8 mouse cellular contexts compared by ENCODE assay signal in the genomic region with DNA sequence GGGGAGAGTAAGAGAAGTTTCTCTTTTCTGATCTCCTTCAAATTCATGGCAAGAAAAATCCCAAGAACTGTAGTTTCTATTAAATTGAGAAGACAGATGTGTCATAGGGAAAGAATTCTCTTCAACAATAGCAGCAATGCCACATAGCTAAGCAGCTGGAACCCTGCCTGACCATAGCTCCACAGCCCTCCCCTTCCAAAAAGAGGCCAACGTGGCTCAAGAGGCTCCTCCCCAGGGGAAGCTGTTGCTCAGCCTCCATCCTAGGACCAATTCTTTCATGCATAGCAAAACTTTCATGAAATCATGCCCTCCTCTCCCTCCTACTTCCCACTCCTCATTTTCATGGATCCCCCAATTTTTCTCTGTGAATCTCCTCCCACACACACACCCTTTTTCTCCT. TPM values are rescaled to one million over a fixed set of nuclear protein-coding genes. Genes with fewer than 3 reads are reported as not detected.
DNase-seq lines count a peak whose midpoint lies in the region; ATAC-seq and TF ChIP-seq lines count a peak whose summit lies in the region.
"Had no signal": no experiment of that assay in that cellular context is flagged by ENCODE, and none has a peak within 500 bp of the region (broad histone marks: within the 10 kb centered on the region; RNA-seq: fewer than 3 reads in every experiment).

No protein-coding gene starts in this region.

- H3K27me3 ChIP-seq in Patski = no peaks in the 10 kb centered on the region
- no peaks in the 10 kb centered on the region for H3K27me3 ChIP-seq in embryonic facial prominence, embryonic 14.5 days (replicated peaks; ENCODE audit: control insufficient read depth, insufficient read depth, low read length)
- H3K27me3 ChIP-seq in limb, embryonic 14.5 days (ENCODE audit: control insufficient read depth, insufficient read depth, low read length) = no peaks in the 10 kb centered on the region
- no peaks in the 10 kb centered on the region for H3K27me3 ChIP-seq in stomach, embryonic 14.5 days (ENCODE audit: control insufficient read depth, insufficient read depth, low read length)
- no peaks in the 10 kb centered on the region for H3K27me3 ChIP-seq in forebrain, embryonic 11.5 days (ENCODE audit: control insufficient read depth, insufficient read depth, low read length)
- H3K27me3 ChIP-seq: megakaryocyte, embryonic 14.5 days had no signal

- peak overlapping the region; percentile 49 for H3K4me2 ChIP-seq in embryonic facial prominence, embryonic 14.5 days (ENCODE audit: low read depth, low read length)
- H3K4me2 ChIP-seq in limb, embryonic 14.5 days (replicated peaks; ENCODE audit: low read depth, low read length, severe bottlenecking) = peak overlapping the region; percentile 31
- H3K4me2 ChIP-seq in stomach, embryonic 14.5 days (replicated peaks; ENCODE audit: low read depth, low read length) = peak overlapping the region; percentile 41
- no peak overlapping the region for H3K4me2 ChIP-seq in forebrain, embryonic 11.5 days (ENCODE audit: low read depth, low read length, severe bottlenecking)

- CTCF ChIA-PET in Patski (lab: Charles Lee) = interaction anchor here (0.8 to 1.2 kb wide), 5 partner anchors 9 to 60 kb away, joined by 3 to 5 read pairs (median 3); no protein-coding TSS in a partner anchor

- no peak for TF ChIP-seq CTCF in Patski (IDR thresholded peaks at IDR 0.05)

- no peak for TF ChIP-seq POLR2A in limb, embryonic 14.5 days (IDR thresholded peaks at IDR 0.05; ENCODE audit: borderline replicate concordance, extremely low read depth, insufficient read depth, insufficient read length)

- intact Hi-C loops in heart, postnatal 36 days (cut with DNase I) = loop anchor here (2.0 to 10.0 kb wide), 3 partner anchors 14 to 484 kb away; partner anchors contain the start of gene Gng11

- in situ Hi-C loops in Patski (cut with MboI; ENCODE audit: low pct_unique_long_range_greater_than_20kb) = no loop called here

- peak; percentile 56 for DNase-seq in Patski (ENCODE audit: low read depth, low spot score)
- DNase-seq in embryonic facial prominence, embryonic 14.5 days (ENCODE audit: low spot score) = peak; percentile 95
- DNase-seq in heart, postnatal 36 days = peak; percentile 59 to 61
- peak; percentile 92 for DNase-seq in limb, embryonic 14.5 days (ENCODE audit: low spot score)
- no peak for DNase-seq in forebrain, embryonic 11.5 days (ENCODE audit: low spot score)
- no peak for DNase-seq in layer of hippocampus, adult 18-20 months (ENCODE audit: low spot score in 2 of 2)

- ATAC-seq in Patski = peak; percentile 98
- ATAC-seq in embryonic facial prominence, embryonic 14.5 days (ENCODE audit: low read depth) = peak; percentile 73
- ATAC-seq in limb, embryonic 14.5 days (ENCODE audit: low FRiP score, low read depth) = peak; percentile 58
- ATAC-seq in stomach, embryonic 14.5 days (ENCODE audit: insufficient number of reproducible peaks, insufficient read depth, low FRiP score, low read depth) = peak; percentile 71; the same call in 1 of the 2 replicates
- ATAC-seq in forebrain, embryonic 11.5 days (replicated peaks; ENCODE audit: low FRiP score) = no peak

- H3K27ac ChIP-seq in embryonic facial prominence, embryonic 14.5 days (replicated peaks; ENCODE audit: low read depth, low read length) = peak overlapping the region; percentile 94
- H3K27ac ChIP-seq in limb, embryonic 14.5 days (replicated peaks; ENCODE audit: low read depth, low read length) = peak overlapping the region; percentile 92
- H3K27ac ChIP-seq in stomach, embryonic 14.5 days (ENCODE audit: low read length) = peak overlapping the region; percentile 99
- H3K27ac ChIP-seq in forebrain, embryonic 11.5 days (ENCODE audit: low read depth, low read length) = no peak overlapping the region

- no peaks in the 10 kb centered on the region for H3K36me3 ChIP-seq in embryonic facial prominence, embryonic 14.5 days (ENCODE audit: control insufficient read depth, insufficient read depth, low read length)
- H3K36me3 ChIP-seq in limb, embryonic 14.5 days (ENCODE audit: control insufficient read depth, insufficient read depth, low read length) = no peaks in the 10 kb centered on the region
- no peaks in the 10 kb centered on the region for H3K36me3 ChIP-seq in stomach, embryonic 14.5 days (ENCODE audit: control insufficient read depth, insufficient read depth, low read length)
- H3K36me3 ChIP-seq in forebrain, embryonic 11.5 days (ENCODE audit: control insufficient read depth, insufficient read depth, low read length) = no peaks in the 10 kb centered on the region

- H3K4me1 ChIP-seq in embryonic facial prominence, embryonic 14.5 days (ENCODE audit: control insufficient read depth, insufficient read depth, low read length) = peaks cover 54% of the 10 kb centered on the region
- H3K4me1 ChIP-seq in limb, embryonic 14.5 days (ENCODE audit: control insufficient read depth, insufficient read depth, low read length) = peaks cover 49% of the 10 kb centered on the region
- H3K4me1 ChIP-seq in stomach, embryonic 14.5 days (ENCODE audit: control insufficient read depth, insufficient read depth, low read length) = peaks cover 23% of the 10 kb centered on the region; the same call in 1 of the 2 replicates
- no peaks in the 10 kb centered on the region; the same call in 1 of the 2 replicates for H3K4me1 ChIP-seq in forebrain, embryonic 11.5 days (replicated peaks; ENCODE audit: control insufficient read depth, insufficient read depth, low read length)

- no peaks in the 10 kb centered on the region for H3K9me3 ChIP-seq in embryonic facial prominence, embryonic 14.5 days (ENCODE audit: control insufficient read depth, low read length)
- H3K9me3 ChIP-seq in limb, embryonic 14.5 days (ENCODE audit: control insufficient read depth, low read length) = no peaks in the 10 kb centered on the region
- H3K9me3 ChIP-seq in stomach, embryonic 14.5 days (ENCODE audit: control insufficient read depth, low read depth, low read length) = no peaks in the 10 kb centered on the region
- no peaks in the 10 kb centered on the region for H3K9me3 ChIP-seq in forebrain, embryonic 11.5 days (ENCODE audit: control insufficient read depth, low read length)
- H3K9me3 ChIP-seq: megakaryocyte, embryonic 14.5 days had no signal

- POLR2A ChIA-PET in Patski (lab: Charles Lee) = interaction anchor here (0.6 to 1.0 kb wide), 3 partner anchors 13 to 64 kb away, joined by 3 to 6 read pairs (median 3); no protein-coding TSS in a partner anchor

- peak overlapping the region; percentile 35; the same call in 1 of the 2 replicates for H3K9ac ChIP-seq in embryonic facial prominence, embryonic 14.5 days (ENCODE audit: low read depth, low read length)
- H3K9ac ChIP-seq in limb, embryonic 14.5 days (ENCODE audit: low read depth, low read length, severe bottlenecking) = 0 out of 2 replicates have a peak overlapping the region, but pooled peaks have one; percentile 17
- no peak overlapping the region for H3K9ac ChIP-seq in stomach, embryonic 14.5 days (replicated peaks; ENCODE audit: low read depth, low read length)
- H3K9ac ChIP-seq in forebrain, embryonic 11.5 days (ENCODE audit: low read length) = no peak overlapping the region

- H3K4me3 ChIP-seq in embryonic facial prominence, embryonic 14.5 days (ENCODE audit: low read depth, low read length) = peak overlapping the region; percentile 18
- 0 out of 2 replicates have a peak overlapping the region, but pooled peaks have one; percentile 17 for H3K4me3 ChIP-seq in limb, embryonic 14.5 days (replicated peaks; ENCODE audit: low read length)
- no peak overlapping the region for H3K4me3 ChIP-seq in stomach, embryonic 14.5 days (ENCODE audit: low read depth, low read length)
- H3K4me3 ChIP-seq in forebrain, embryonic 11.5 days (ENCODE audit: low read depth, low read length) = no peak overlapping the region
- H3K4me3 ChIP-seq: megakaryocyte, embryonic 14.5 days had no signal

- WGBS in embryonic facial prominence, embryonic 14.5 days = 0% methylated on average over 1 of the region's 1 CpGs
- WGBS in limb, embryonic 14.5 days = 0% methylated on average over 1 of the region's 1 CpGs
- 14% methylated on average over 1 of the region's 1 CpGs for WGBS in stomach, embryonic 14.5 days
- 0% methylated on average over 1 of the region's 1 CpGs for WGBS in forebrain, embryonic 11.5 days

RNA-seq across cellular contexts. Expression of gene Col1a2, which starts 16.3 kb away (rescaled TPM):
- polyA plus RNA-seq in Patski (2021) = 5.4 TPM
- polyA plus RNA-seq in embryonic facial prominence, embryonic 14.5 days (2014; fragmentation: Nextera tagmentation; extraction: Ambion mirVana) = 2,526 and 3,098 TPM in 2 replicates
- total RNA-seq in heart, postnatal 36 days (2021) = 100 to 1,000 TPM; 137 to 156 TPM
- polyA plus RNA-seq in limb, embryonic 14.5 days (2012; rRNA removed) = 1,303 and 1,310 TPM in 2 replicates
- polyA plus RNA-seq in limb, embryonic 14.5 days (2014; fragmentation: Nextera tagmentation; extraction: Ambion mirVana) = 1,790 and 1,964 TPM in 2 replicates
- polyA plus RNA-seq in stomach, embryonic 14.5 days (2014; fragmentation: Nextera tagmentation; extraction: Ambion mirVana) = 751 and 803 TPM in 2 replicates
- 140 and 149 TPM in 2 replicates for polyA plus RNA-seq in forebrain, embryonic 11.5 days (2014; fragmentation: Nextera tagmentation; extraction: Ambion mirVana)
- 1 to 10 TPM; 6.1 to 7.1 TPM for total RNA-seq in layer of hippocampus, adult 18-20 months (2021)

Comparison
In these comparisons a context has a peak if more than half of its experiments do, and no peak if none do; other contexts are left out.
1. DNase-seq: peak in Patski (single experiment), embryonic facial prominence, embryonic 14.5 days (single experiment), heart, postnatal 36 days (2 of 2) and limb, embryonic 14.5 days (single experiment); none in forebrain, embryonic 11.5 days (single experiment) and layer of hippocampus, adult 18-20 months (0 of 2).
2. H3K4me3 ChIP-seq: peak in embryonic facial prominence, embryonic 14.5 days (single experiment) and limb, embryonic 14.5 days (single experiment); none in stomach, embryonic 14.5 days (single experiment) and forebrain, embryonic 11.5 days (single experiment).
3. H3K9ac ChIP-seq: peak in embryonic facial prominence, embryonic 14.5 days (single experiment) and limb, embryonic 14.5 days (single experiment); none in stomach, embryonic 14.5 days (single experiment) and forebrain, embryonic 11.5 days (single experiment).
4. RNA of gene Col1a2, which starts 16.3 kb away (polyA plus RNA-seq): 2,526 to 3,098 TPM in embryonic facial prominence, embryonic 14.5 days, 1,303 to 1,964 TPM in limb, embryonic 14.5 days, 751 to 803 TPM in stomach, embryonic 14.5 days and 140 to 149 TPM in forebrain, embryonic 11.5 days; 5.4 TPM in Patski (single experiment); every median in the first group is over 10 times any median in the second.